Mouse (Mus musculus): ENCODE measurements around the gene Actl11. TPM values are rescaled to one million over a fixed set of nuclear protein-coding genes. Genes with fewer than 3 reads are reported as not detected.

Actl11 gene
- total RNA-seq, 2 experiments from 2014 or later, result not detected

GRCm38 (mm10) chr9:107955613-107956289 is 27.5 kb downstream of the Actl11 start:
- DNase-seq (ENCODE audit: low spot score in 2 of 2), result no peak
- intact Hi-C loops (cut with DNase I), result no loop called here

GRCm38 (mm10) chr9:107957141-107957540 is 28.9 kb downstream of the Actl11 start:
- intact Hi-C loops (cut with DNase I), result no loop called here
- no peak for DNase-seq (ENCODE audit: low spot score in 2 of 2)

- no peak for DNase-seq (ENCODE audit: low spot score in 2 of 2)
- intact Hi-C loops (cut with DNase I), result loop anchor here (5.0 kb wide), 2 partner anchors 92 to 107 kb away; partner anchors contain the start of gene Amigo3
Measured at GRCm38 (mm10) chr9:107959896-107960295, 31.6 kb downstream of the Actl11 start.

GRCm38 (mm10) chr9:107960928-107961327 is 32.7 kb downstream of the Actl11 start:
- DNase-seq (ENCODE audit: low spot score in 2 of 2), result no peak
- intact Hi-C loops (cut with DNase I), result loop anchor here (5.0 kb wide), 2 partner anchors 91 to 106 kb away; partner anchors contain the start of gene Amigo3

GRCm38 (mm10) chr9:107961351-107961762 is 33.1 kb downstream of the Actl11 start:
- DNase-seq (ENCODE audit: low spot score in 2 of 2), result peak; percentile 85 to 86
- intact Hi-C loops (cut with DNase I), result loop anchor here (5.0 kb wide), 2 partner anchors 91 to 106 kb away; partner anchors contain the start of gene Amigo3

GRCm38 (mm10) chr9:107961881-107962280 is 33.6 kb downstream of the Actl11 start:
- intact Hi-C loops (cut with DNase I), result loop anchor here (1.0 to 5.0 kb wide), 3 partner anchors 58 to 105 kb away; partner anchors contain the start of gene Amigo3
- DNase-seq (ENCODE audit: low spot score in 2 of 2), result peak; percentile 69 to 72

GRCm38 (mm10) chr9:107962916-107963315 is 34.6 kb downstream of the Actl11 start:
- intact Hi-C loops (cut with DNase I), result loop anchor here (1.0 to 5.0 kb wide), 4 partner anchors 23 to 104 kb away; partner anchors contain the start of gene Amigo3

GRCm38 (mm10) chr9:107963700-107964099 is 35.4 kb downstream of the Actl11 start:
- peak; percentile 57 to 69 for DNase-seq (ENCODE audit: low spot score in 2 of 2)
- intact Hi-C loops (cut with DNase I), result loop anchor here (1.0 to 5.0 kb wide), 3 partner anchors 23 to 104 kb away; partner anchors contain the start of gene Amigo3

More at GRCm38 (mm10) chr9:107962916-107963315, 34.6 kb downstream of the Actl11 start:
- no peak for DNase-seq (ENCODE audit: low spot score in 2 of 2)

- no peak for DNase-seq (ENCODE audit: low spot score in 2 of 2)
- intact Hi-C loops (cut with DNase I), result loop anchor here (5.0 kb wide), 2 partner anchors 88 to 103 kb away; partner anchors contain the start of gene Amigo3
Measured at GRCm38 (mm10) chr9:107964681-107965080, 36.4 kb downstream of the Actl11 start.

- intact Hi-C loops (cut with DNase I), result no loop called here
- DNase-seq (ENCODE audit: low spot score in 2 of 2), result no peak
Measured at GRCm38 (mm10) chr9:107966676-107967075, 38.4 kb downstream of the Actl11 start.

GRCm38 (mm10) chr9:107967437-107967836 is 39.2 kb downstream of the Actl11 start:
- DNase-seq (ENCODE audit: low spot score in 2 of 2), result no peak
- intact Hi-C loops (cut with DNase I), result no loop called here

- intact Hi-C loops (cut with DNase I), result no loop called here
- DNase-seq (ENCODE audit: low spot score in 2 of 2), result no peak
Measured at GRCm38 (mm10) chr9:107968531-107968930, 40.3 kb downstream of the Actl11 start.

GRCm38 (mm10) chr9:107970311-107970710 is 42.0 kb downstream of the Actl11 start:
- DNase-seq (ENCODE audit: low spot score in 2 of 2), result no peak
- intact Hi-C loops (cut with DNase I), result no loop called here

- no peak for DNase-seq (ENCODE audit: low spot score in 2 of 2)
- intact Hi-C loops (cut with DNase I), result no loop called here
Measured at GRCm38 (mm10) chr9:107971690-107972541, 43.6 kb downstream of the Actl11 start.

- intact Hi-C loops (cut with DNase I), result no loop called here
- DNase-seq (ENCODE audit: low spot score in 2 of 2), result no peak
Measured at GRCm38 (mm10) chr9:107974491-107975171, 46.4 kb downstream of the Actl11 start.

- intact Hi-C loops (cut with DNase I), result no loop called here
- no peak for DNase-seq (ENCODE audit: low spot score in 2 of 2)
Measured at GRCm38 (mm10) chr9:107975399-107976386, 47.4 kb downstream of the Actl11 start, which contains the start of gene Uba7. Gene Uba7 (plus strand): TSS chr9:107975505.

GRCm38 (mm10) chr9:107978815-107979214 is 50.5 kb downstream of the Actl11 start:
- intact Hi-C loops (cut with DNase I), result no loop called here
- DNase-seq (ENCODE audit: low spot score in 2 of 2), result no peak
